Mouse (Mus musculus) bone marrow macrophage, adult 2 months (primary cell): Measurements from ENCODE around the gene Cldn7.

Experiments used
- CTCF ChIP-seq: IDR thresholded peaks from 2 replicates; pipeline ENCODE4 v1.5.1; 2012; ENCODE audit warnings: low read depth, mild to moderate bottlenecking, low read length, moderate library complexity
- POLR2A ChIP-seq: IDR thresholded peaks from 2 replicates; pipeline ENCODE4 v1.6.1; 2012; ENCODE audit warnings: mild to moderate bottlenecking, low read depth, low read length, borderline replicate concordance

- TF ChIP-seq CTCF (no peak), POLR2A (no peak)
Measured at GRCm38 (mm10) chr11:69927501-69927900, 37.1 kb upstream of the Cldn7 start.
